Mouse (Mus musculus): ENCODE measurements around the gene Arid1a.
"Not testable (repeated sequence)": the region's sequence is repeated elsewhere in the genome, so short reads cannot be mapped to it uniquely, and the experiment has no call there.

Arid1a gene

DNA sequence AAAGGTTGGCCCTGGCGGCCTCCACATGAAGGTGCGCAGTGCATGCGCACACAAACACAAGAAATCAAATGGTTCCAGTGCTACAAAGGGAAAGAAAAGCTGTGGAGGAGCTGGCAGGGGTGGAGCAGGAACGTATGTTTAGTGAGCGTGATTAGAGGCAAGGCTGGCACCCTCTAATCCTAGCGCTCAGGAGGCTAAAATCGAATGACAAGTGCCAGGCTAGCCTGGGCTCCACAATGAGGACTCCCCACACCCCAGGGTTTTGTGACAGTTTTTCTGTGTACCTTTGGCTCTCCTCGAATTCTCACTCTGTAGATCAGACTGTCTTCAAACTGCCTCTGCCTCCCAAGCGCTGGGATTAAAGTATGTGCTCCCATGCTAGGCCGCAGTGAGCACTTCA lies 103.8 kb downstream of the Arid1a start:
- no peak for DNase-seq (ENCODE audit: low spot score in 2 of 2)

DNA sequence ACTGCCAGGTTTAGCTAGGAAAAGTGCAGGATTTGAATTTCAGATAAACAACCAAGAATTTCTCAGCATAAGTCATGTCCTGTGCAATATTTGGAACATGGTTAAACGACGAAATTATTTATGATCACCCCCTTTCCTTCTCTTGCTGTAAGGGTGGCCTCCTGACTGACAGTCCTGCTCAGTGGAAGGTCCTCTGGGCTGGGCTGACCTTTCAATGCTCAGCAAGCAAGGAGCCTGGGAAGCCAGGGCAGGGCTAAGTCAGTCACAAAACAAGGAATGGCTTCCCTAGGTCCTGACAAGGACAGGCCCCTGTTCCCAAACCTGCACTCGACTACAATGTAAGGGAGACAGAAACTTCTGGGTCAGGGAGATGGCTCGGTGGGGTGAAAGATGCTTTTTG lies 104.6 kb downstream of the Arid1a start:
- no peak for DNase-seq (ENCODE audit: low spot score in 2 of 2)

DNA sequence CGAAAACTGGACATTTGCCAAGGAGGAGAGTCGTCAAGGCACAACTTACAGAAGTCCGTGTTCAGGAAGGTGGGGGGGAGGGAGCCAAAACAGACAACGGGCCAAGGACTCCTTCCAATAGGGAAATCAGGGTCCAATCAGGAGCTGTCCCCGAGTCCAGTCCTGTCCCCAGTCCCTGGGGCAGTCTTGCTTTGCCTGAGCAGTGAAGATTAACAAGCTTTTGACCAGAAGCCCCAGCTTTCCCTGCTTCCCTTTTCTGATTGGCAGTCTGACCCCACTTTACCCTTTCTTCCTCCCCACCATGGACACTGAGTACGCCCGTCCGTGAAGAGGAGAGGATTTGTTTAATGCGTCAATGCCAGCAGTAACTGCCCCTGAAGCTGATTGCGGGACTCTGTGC lies 105.1 kb downstream of the Arid1a start:
- no peak for DNase-seq (ENCODE audit: low spot score in 2 of 2)

DNA sequence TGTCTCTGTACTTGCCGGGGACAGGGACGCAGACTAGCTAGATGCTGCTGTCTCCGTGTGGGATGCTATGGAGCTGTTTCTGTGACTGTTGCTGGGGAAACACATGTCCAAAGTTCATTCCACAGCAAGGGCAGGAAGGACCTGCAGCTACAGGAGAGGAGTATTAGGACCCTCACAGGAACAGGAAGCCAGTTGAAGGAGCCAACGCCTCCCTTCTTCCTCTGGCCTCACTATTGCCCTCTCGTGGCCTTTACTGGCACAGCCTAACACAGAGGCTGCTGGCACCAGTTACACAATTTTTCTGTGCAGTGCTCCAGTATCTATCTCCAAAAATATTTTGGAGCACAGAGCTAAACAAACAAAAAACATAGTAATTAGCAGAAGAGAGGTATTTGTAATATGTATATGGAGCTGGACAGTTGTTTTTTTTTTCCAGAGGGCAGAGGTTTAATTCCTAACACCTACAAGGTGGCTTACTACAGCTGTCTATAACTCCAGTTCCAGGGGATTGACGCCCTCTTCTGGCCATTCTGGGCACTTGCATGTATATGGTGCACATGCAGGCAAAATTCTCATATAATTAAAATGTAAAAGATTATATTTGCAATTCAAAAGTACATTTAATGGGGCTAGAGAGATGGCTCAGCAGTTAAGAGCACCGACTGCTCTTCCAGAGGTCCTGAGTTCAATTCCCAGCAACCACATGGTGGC lies 106.4 kb downstream of the Arid1a start, which contains the start of gene Zdhhc18:
Gene Zdhhc18 (minus strand): TSS at position 166 of the 711 bp plus-strand sequence.
- DNase-seq (ENCODE audit: low spot score in 2 of 2): peak; percentile 58 to 67

DNA sequence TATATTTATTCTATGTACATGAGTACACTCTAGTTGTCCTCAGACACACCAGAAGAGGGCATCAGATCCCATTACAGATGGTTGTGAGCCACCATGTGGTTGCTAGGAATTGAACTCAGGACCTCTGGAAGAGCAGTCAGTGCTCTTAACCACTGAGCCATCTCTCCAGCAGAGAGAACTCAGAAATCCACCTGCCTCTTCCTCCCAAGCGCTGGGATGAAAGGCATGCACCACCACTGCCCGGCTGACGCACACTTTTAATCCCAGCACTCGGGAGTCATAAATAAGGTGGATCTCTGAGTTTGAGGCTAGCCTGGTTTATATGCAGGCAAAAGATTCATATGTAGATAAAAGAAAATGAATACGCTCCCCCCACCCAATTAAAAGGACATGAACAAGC lies 107.1 kb downstream of the Arid1a start:
- not testable (repeated sequence) for DNase-seq (ENCODE audit: low spot score in 2 of 2)

DNA sequence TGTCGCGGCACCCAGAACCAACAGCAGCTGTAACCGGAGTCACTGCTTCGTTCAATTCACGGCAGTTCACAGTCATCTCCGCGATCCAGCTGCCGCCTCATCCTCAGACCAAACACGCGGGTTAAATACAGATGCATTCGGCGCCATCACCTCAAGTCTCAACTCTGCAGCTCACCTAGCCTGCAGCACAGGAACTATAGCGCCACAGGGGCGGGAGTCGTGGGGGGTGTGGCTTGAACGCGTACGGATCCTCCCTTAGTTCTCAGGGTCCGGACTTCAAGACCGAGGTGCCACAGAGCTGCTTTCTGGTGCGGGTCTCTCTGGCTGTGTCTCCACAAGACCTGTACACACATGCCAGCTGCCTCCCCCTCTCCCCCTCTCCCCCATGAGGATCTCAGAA lies 110.9 kb downstream of the Arid1a start:
- no peak for DNase-seq (ENCODE audit: low spot score in 2 of 2)

DNA sequence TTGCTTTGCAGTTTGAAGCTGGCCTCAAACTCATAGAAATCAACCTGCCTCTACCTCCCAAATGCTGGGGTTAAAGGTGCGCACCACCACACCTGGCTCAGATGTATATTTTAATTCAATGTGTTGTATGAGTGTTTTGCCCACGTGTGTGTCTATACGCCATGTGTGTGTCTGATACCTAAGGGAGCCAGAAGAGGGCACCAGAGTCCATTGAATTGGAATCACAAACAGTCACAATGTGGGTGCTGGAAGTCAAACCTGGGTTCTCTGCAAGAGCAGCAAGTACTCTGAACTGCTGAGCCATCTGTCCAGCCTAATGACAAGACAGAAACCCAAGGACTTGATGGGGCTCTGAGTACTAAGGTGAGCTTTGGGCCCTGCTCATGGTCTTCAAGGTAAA lies 111.4 kb downstream of the Arid1a start:
- no peak for DNase-seq (ENCODE audit: low spot score in 2 of 2)

DNA sequence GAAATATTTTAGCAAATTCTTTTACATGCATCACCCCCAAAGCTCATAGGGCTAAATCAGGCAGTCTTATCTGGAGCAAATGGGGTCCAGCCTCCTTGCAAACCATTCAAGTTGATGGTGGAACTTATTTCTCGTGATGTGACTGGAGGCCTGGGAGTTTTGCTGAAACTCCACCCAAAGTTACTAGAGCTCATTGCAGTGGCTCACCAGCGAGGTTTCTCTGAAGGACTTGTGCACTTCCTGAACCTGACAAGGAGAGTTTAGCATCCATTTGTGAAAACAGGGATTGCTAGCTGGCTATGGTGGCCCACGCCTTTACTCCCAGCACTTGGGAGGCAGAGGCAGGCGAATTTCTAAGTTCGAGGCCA lies 122.5 kb downstream of the Arid1a start:
- no peak for DNase-seq (ENCODE audit: low spot score in 2 of 2)

DNA sequence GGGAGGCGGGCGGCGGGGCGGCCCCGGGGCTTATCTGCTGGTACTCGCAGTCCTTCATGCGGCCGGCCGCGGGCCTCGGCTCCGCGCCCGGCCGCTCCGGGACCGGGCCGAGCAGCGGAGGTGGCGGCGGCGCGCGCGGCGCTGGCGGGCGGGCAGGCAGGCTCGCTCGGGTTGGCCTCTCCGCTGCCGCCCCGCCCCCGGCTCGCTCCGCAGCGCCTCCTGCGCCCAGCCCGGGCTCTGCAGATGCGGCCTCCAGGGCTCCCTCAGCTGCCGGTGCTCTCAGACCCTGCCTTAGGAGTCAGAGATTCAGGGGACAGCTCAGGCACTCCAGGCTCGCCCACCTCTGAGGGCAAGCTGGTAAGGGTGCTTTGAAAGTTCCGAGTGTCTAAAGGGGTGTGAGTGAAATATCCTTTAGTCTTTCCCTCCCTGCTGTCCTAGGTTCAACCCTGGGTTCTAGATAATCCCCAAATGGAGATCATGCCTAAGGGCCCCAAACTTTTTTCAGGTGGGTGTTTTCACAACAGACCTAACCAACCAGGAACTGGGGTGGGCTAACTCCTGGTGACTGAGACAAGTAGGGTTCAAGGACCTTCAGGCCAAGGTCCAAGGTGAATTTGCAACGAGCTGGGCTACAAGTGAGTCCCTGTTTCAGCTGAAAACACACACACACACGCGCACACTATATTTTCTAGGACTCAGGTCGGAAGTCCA lies 123.1 kb downstream of the Arid1a start:
- DNase-seq (ENCODE audit: low spot score in 2 of 2): peak; percentile 61 to 80

DNA sequence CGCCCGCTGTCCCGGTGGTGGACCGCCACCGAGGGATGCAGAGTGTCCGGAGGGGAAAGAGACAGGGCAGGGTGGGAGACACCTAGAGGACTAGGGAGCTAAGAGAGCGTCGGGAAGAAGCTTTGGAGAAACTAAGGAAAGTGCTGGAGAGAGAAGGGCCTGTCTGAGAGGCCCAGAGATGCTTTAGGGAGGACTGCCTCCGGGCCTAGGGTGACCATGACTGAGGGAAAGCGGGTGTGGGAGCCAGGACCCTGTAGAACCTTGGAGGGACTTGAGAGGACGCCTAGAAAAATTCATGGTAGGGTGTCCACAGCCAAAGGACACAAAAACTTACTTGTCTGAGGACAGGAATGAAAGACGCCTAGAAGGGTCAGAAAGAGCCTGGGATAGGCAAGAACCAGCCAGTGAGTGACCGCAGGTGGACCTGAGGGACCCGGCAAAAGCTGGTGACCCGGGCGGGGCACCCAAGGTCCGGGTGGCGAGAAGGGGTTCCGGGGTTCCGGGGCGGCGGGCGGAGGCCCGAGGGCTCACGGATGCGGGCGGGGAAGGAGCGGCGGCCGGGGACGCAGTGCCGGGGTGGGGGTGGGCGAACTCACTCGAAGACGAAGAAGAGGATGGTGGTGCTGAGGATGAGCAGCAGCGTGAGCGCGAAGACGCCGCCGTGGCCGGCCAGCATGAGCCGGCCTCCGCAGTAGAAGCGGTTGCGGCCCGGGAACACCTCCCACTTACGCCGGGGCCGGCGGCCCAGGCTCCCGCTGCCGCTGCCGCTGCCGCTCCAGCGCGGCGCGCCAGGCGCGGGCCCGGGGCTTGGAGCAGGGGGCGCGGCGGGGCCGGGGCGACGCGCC lies 123.9 kb downstream of the Arid1a start:
- DNase-seq (ENCODE audit: low spot score in 2 of 2): no peak

DNA sequence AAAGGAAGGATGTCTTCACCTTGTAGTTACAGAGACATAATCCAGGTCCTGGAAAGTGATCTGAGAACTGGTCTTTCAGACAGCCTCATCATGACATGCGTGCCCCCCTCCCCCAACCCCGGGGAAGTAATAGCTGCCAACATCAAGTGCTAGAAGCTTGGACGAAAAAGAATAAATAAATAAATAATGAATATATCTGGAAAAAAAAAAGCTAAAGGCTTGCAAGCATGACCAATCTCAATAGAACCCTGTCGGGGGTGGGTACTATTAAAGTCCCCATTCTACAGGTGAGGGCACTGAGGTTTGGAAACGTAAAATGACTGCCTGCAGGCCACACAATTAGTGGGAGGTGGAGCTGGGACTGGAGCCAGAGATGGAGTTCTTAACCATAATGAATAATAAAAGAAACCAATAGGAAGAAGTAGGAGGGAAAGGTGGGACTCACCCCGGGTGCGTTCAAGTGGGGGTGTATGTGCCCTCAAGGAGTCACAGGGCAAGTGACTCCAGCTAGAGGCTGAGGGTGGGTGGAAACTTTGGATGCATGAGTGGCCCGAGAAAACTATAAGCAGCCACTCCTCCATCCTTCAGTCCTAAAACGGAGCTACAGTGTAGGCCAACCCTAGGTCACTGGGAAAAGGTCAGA lies 124.7 kb downstream of the Arid1a start:
- DNase-seq (ENCODE audit: low spot score in 2 of 2): no peak

DNA sequence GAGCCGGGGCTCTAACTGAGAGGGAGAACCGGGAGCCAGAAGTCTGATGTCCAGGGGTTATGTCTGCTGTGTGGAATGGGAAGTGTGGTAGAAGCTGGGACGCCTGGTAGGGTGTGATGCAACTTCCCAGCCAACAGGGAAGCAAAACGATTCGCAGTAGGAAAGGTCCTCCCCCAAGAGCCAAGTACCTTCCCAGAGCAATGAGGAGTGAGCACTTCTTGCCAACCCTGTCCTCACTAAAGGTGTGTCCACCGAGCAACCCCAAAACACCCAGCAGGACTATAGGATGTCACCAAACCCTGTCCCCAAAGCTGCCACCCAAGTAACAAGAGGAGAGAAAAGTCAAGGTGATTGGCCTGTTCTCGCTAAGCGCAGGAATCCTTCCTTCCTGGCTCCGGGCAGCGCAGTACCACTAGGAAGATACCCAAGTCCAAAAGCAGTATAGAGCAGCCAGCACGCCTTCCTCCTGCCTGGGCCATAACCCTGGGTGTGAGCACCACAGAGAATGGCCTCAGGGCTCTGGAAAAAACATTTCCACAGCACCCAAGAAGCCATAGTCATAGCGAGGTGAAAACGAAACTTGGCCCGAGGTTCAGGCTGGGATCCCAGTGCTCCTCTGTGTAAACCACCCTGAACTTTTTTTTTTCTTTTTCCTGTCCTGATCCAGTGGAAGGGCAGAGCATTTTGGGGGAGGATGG lies 125.3 kb downstream of the Arid1a start:
- DNase-seq (ENCODE audit: low spot score in 2 of 2): no peak

DNA sequence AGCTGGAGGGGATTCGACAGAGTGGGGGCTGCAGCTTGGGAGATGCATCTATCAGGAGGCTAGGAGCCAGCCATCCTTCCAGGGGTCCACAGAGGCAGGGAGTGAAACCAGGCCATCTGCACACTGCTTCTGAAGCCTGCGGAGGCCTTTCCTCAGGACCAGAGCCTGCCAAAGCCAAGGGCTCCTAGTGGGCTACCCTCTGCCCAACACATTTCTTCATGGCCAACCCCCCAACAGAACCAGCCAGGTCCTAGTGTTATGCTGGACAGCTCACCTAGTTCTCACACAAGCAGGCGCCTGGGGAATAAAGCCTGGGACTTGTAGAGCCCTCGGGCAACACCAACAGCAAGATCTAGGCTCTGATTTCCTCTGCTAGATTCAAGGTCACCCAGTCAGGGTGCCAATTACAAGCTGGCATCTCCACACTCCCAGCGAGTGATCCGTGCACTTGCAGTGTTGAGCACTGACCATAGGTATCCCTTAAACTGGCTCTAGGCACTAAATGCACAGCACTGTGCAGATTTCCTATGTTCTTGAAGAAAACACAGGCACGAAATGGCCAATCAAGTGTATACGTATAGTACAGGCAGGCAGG lies 126.1 kb downstream of the Arid1a start:
- no peak for DNase-seq (ENCODE audit: low spot score in 2 of 2)

DNA sequence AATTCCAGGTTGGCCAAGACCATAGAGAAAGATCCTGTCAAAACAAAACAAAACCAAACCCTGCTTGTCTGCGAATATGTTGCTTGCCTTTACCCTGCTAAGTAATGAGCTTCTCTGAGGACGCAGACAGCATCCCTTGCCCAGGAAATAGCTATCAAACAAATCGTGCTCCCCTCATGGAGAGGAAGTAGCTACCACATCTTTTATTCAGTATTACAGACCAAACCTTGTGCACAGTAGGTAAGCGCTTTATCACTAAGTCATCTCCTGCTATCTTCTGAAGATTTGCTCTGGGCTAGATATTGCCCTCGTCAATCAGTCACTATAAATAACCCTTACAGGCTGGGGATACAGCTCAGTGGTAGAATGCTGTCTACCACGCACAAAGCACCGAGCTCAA lies 127.4 kb downstream of the Arid1a start:
- DNase-seq (ENCODE audit: low spot score in 2 of 2): no peak

Data from frontal cortex, postnatal 14 days (tissue).